Mouse (Mus musculus): ENCODE results near the gene Gc. TPM values are rescaled to one million over a fixed set of nuclear protein-coding genes. Genes with fewer than 3 reads are reported as not detected.

The Gc gene
- not detected in 2 replicates for total RNA-seq (2017)

DNA sequence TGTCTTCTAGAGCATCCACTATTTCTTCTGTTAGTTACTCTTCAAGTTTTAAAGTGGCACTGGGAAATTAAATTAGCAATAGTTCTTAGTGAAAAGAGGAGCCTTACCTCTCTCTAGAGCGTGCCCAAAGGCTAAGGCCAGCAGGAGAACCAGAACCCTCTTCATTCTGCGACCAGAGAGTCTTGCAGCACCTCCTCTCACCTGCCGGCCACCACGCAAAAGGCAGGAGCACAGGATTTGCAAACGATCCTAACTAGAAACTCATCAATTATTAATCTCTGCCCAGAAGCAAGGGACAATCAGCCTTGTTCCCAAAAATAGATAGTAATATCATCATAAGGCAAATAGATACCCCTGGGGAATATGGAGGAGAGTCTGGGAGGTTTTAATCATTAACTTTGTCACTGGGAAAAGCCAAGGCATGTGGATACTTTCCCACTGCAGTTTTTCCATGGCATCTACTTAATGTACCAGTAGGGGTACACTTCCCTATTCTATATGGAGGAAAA is at the start of gene Gc:
TSS of gene Gc (minus strand) at position 345 of the 509 bp plus-strand sequence.
- no peak for ATAC-seq (ENCODE audit: extremely low read depth, insufficient number of reproducible peaks, low FRiP score, poor library complexity, severe bottlenecking)

GRCm38 (mm10) chr5:89500182-89500581 is 42.5 kb upstream of the Gc start:
- no peak for ATAC-seq (ENCODE audit: extremely low read depth, insufficient number of reproducible peaks, low FRiP score, poor library complexity, severe bottlenecking)

GRCm38 (mm10) chr5:89492560-89492959 is 34.9 kb upstream of the Gc start:
- ATAC-seq (ENCODE audit: extremely low read depth, insufficient number of reproducible peaks, low FRiP score, poor library complexity, severe bottlenecking): no peak

DNA sequence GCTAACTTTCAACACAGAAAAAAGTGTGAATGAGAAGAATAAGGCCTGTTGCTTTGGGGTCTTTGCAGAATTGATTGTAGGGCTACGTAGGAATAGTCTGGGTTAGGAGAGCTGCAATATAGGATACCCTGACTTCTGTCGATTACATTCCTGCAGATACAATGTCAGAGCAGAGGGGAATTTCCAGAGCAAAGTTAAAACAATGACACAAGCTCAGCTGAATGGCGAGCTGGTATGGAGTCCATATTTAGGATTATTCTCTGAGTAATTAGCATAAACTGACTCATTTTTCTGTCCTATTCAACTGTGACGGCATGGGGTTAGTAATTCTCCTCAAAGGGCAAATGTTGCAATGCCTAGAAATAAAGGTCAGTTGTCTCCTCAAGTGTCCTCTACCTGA is 12.8 kb upstream of the Gc start:
- ATAC-seq (ENCODE audit: extremely low read depth, insufficient number of reproducible peaks, low FRiP score, poor library complexity, severe bottlenecking): no peak

DNA sequence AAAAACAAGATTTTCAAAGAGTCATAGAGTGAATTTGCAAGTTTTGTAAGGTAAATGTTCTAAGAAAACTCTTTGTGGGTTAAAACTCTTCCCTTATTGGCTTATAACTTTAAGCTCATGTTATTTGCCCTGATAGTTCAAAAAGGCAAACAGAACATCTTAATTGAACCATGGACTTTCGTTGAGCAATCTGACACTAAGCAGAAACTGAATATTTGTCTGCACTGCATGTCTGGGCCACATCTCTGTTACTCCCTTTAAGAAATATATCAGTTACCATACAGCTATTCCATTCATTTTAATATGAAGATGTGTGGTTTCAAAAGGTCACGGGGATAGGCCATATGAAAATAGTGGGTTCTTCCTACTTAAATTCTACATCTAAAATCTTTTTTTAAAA is 10.2 kb upstream of the Gc start:
- no peak for ATAC-seq (ENCODE audit: extremely low read depth, insufficient number of reproducible peaks, low FRiP score, poor library complexity, severe bottlenecking)

- no peak for ATAC-seq (ENCODE audit: extremely low read depth, insufficient number of reproducible peaks, low FRiP score, poor library complexity, severe bottlenecking)
Measured at GRCm38 (mm10) chr5:89467045-89467444, 9.3 kb upstream of the Gc start.

DNA sequence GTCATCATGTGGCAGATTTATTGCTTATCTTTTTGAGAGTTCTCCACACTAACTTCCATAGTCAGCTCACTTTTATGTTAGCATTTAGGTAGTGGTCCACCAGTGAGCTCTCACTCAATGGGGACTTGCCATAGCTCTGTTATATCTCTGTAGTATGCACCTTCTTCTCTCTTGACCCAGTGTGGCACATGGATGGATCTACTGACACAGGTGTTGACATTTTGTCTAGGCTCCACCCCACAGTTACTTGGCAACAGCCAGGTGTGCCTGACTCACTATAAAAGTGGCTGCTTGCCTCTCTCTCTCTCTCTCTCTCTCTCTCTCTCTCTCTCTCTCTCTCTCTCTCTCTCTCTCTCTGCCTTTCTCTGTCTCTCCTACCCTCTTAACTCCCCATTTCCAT is 8.6 kb upstream of the Gc start:
- ATAC-seq (ENCODE audit: extremely low read depth, insufficient number of reproducible peaks, low FRiP score, poor library complexity, severe bottlenecking): no peak

GRCm38 (mm10) chr5:89461817-89462216 is 4.1 kb upstream of the Gc start:
- ATAC-seq (ENCODE audit: extremely low read depth, insufficient number of reproducible peaks, low FRiP score, poor library complexity, severe bottlenecking): no peak

DNA sequence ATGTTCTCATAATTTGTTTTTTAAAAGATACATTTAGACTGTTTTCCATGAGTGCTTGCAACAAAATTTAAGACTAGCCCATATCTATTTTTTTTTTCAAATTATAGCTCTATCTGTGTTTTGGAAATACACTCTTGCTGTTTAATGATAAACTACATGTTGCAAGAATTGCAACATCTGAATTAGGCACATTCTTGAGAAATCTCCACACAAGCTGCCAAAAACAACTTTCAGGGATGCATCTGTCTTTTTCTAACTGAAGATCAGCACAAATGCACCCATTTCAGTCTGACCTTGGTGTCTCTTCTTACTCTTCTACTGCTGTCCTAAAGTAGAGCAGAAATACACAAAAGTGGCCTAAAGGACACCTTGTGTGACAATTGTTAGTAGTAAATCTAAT is 1.9 kb upstream of the Gc start:
- no peak for ATAC-seq (ENCODE audit: extremely low read depth, insufficient number of reproducible peaks, low FRiP score, poor library complexity, severe bottlenecking)

DNA sequence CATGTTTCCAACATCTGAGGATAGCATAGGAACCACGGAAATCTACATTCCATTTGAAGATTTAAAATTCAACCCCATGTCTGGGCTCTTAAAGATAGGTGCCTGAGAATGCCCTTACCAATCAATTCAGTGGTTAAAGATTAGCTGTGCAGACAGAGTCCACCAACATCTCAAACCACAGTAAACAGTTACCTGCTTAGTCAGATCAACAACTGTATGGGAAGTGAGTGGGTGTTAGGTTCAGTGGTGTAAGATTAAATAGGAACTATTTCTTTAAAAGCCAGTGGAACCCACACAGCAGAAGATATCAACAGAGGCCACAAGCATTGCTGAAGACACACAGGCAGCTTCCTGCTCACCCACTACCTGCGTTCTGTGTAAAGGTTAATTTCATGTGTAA is 1.3 kb upstream of the Gc start:
- ATAC-seq (ENCODE audit: extremely low read depth, insufficient number of reproducible peaks, low FRiP score, poor library complexity, severe bottlenecking): no peak

DNA sequence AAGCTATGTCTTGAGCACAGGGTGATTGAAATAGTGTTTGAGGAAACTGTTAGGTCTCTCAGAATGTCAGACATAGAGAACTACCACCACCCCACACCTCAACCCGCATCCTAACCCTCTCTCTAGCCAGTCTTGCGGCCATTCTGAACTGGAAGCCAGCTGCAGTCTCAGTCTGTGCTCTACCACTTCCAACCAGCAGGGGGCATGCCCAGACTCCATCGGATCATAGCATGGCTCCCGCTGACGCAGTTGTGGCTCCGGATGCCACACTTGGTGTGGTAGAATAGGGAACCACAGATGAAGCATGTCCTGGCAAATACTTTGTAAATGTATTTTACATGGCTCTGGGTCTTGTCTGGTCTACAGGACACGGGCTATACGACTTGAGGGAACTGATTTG is 2.2 kb downstream of the Gc start:
- ATAC-seq (ENCODE audit: extremely low read depth, insufficient number of reproducible peaks, low FRiP score, poor library complexity, severe bottlenecking): no peak

DNA sequence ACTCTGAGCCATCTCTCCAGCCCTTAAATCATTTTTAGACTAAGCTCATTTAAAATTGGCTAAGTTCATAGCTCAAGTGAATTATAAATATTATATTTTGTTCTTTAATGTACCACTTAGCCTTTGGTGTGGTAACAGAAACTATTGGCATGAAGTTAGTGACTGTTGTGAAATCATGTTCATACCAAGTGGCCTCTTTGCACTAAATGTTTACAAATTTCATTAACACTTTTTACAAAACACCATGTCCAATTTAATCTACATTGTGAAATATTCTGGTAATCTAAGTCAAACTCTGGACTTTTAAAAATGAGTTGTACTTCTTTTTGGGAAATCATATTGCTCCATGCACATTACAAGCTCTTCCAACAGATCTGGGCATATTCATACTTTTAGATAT is 6.9 kb downstream of the Gc start:
- no peak for ATAC-seq (ENCODE audit: extremely low read depth, insufficient number of reproducible peaks, low FRiP score, poor library complexity, severe bottlenecking)

DNA sequence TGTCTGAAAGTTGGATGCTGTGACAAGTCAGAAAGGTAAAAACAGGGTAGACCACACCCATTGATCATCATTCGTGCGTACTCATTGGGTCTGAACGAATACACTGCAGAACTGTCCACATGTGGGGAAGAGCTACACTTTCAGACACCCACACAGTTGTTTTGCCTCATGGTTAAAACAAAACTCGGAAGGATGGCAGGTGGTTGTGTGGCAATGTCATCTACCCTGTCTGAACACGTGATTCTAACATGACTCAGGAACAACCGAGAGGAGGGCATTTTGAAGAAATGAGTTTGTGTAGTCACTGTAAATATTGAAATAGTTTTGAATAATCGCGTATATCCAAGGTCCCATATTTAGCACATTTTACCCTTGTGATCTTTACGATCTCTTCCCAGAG is 8.4 kb downstream of the Gc start:
- ATAC-seq (ENCODE audit: extremely low read depth, insufficient number of reproducible peaks, low FRiP score, poor library complexity, severe bottlenecking): no peak

DNA sequence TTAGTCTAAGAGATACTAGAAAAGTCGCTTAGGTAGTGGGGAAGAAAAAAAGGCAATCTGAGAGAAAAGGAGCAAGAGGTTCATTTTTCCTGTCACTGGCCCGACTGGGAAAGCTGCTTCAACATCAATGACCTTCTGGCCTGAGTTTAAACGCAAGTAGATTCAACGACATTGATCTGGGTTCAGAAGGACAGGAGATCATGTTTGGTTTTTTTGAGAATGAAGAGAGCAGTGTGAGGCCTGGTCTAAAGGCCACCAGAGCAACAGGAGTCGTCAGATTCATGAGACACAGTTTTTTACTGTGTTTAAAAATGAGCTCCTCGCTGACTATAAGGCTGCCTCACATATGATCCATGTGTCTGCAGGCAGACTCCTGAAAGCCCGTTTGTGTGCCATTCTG is 9.7 kb downstream of the Gc start:
- no peak for ATAC-seq (ENCODE audit: extremely low read depth, insufficient number of reproducible peaks, low FRiP score, poor library complexity, severe bottlenecking)

GRCm38 (mm10) chr5:89444360-89444759 is 13.3 kb downstream of the Gc start:
- ATAC-seq (ENCODE audit: extremely low read depth, insufficient number of reproducible peaks, low FRiP score, poor library complexity, severe bottlenecking): no peak

- ATAC-seq (ENCODE audit: extremely low read depth, insufficient number of reproducible peaks, low FRiP score, poor library complexity, severe bottlenecking): no peak
Measured at GRCm38 (mm10) chr5:89411536-89411935, 46.2 kb downstream of the Gc start.

- ATAC-seq (ENCODE audit: extremely low read depth, insufficient number of reproducible peaks, low FRiP score, poor library complexity, severe bottlenecking): no peak
Measured at GRCm38 (mm10) chr5:89407376-89408082, 50.2 kb downstream of the Gc start.

DNA sequence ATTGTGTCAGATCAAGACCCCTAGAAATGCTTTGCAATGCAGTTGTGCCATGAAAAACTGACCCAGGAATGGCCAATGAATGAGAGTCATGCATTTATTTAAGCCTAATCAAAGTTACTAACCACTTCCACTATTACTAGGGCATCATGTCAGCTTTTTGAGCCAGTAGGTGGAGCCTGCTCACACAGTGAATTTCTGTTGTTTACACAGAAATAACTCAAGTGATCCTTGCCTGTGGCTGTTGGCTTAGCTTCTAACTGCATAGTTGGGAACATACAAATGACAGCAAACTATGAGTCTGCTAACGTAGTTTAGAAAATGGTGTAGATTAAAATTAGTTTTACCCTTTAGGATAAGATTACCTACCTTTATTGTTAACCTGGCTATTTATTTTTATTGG is 52.6 kb downstream of the Gc start:
- no peak for ATAC-seq (ENCODE audit: extremely low read depth, insufficient number of reproducible peaks, low FRiP score, poor library complexity, severe bottlenecking)

DNA sequence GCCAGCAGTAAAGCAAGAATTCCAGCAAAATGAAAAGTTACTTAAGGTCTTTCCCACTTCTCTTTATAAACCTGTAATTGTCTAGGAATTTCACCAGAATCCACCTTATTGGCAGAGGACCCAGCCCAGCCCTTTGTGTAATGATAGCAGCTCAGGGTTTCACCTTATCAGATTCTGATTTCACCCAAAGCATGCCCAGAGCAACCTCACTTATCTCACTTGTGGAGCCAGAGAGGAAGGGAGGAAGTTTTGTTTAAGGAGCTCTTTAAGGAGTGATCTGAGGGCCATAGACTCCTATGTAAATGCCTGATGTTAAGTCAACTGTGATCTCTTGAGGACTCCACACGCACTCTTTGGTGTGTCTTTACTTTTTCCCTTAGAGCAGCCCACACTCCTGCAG is 67.3 kb downstream of the Gc start:
- ATAC-seq (ENCODE audit: extremely low read depth, insufficient number of reproducible peaks, low FRiP score, poor library complexity, severe bottlenecking): no peak

- no peak for ATAC-seq (ENCODE audit: extremely low read depth, insufficient number of reproducible peaks, low FRiP score, poor library complexity, severe bottlenecking)
Measured at GRCm38 (mm10) chr5:89384204-89384603, 73.5 kb downstream of the Gc start.

- no peak for ATAC-seq (ENCODE audit: extremely low read depth, insufficient number of reproducible peaks, low FRiP score, poor library complexity, severe bottlenecking)
Measured at GRCm38 (mm10) chr5:89381340-89381739, 76.4 kb downstream of the Gc start.
